Mouse (Mus musculus) small intestine, adult 2 months (tissue): ENCODE results near the gene Ehd3.

Experiments
- CTCF ChIP-seq: fragments of 200-500 bp; IDR thresholded peaks from 2 replicates; pipeline ENCODE4 v1.5.1; 2012; ENCODE audit warnings: low read depth, mild to moderate bottlenecking, control low read depth, inconsistent platforms, low read length, moderate library complexity, mixed read lengths; ENCODE audit not compliant: insufficient replicate concordance, insufficient read length; ENCODE audit errors: extremely low read depth
- POLR2A ChIP-seq: fragments of 200-500 bp; IDR thresholded peaks from 2 replicates; pipeline ENCODE4 v1.6.1; 2012; ENCODE audit warnings: low read depth, mild to moderate bottlenecking, control low read depth, inconsistent platforms, low read length, moderate library complexity

GRCm38 (mm10) chr17:73818936-73819335 lies 15.0 kb downstream of the Ehd3 start:
- TF ChIP-seq CTCF, result no peak
- TF ChIP-seq POLR2A, result no peak
